In the genomic region with DNA sequence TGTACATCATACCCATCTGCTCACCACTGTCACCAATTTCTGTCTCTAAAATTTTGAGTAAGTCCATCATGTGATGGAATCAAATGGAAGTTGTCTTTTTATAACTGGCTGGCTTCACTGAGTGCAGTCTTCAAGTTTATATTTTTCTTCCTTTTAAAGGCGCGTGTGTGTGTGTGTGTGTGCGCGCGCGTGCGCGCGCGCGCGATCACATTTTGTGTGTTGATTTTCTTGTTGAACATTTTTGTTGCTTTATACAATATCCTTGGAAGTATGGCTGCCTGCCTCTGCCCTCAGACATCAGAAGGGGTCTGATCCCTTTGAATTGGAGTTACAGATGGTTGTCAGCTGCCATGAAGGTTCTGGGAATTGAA, we compare ENCODE assay signal across 8 mouse cellular contexts. TPM values are rescaled to one million over a fixed set of nuclear protein-coding genes. Genes with fewer than 3 reads are reported as not detected.
DNase-seq lines count a peak whose midpoint lies in the region; ATAC-seq and TF ChIP-seq lines count a peak whose summit lies in the region.

No protein-coding gene starts in this region.

- no peak overlapping the region for H3K27ac ChIP-seq in cerebellum, adult 2 months (ENCODE audit: insufficient read depth, low read length)
- peak overlapping the region; percentile 97; the same call in 1 of the 2 replicates for H3K27ac ChIP-seq in lung, postnatal 0 days (ENCODE audit: low read length)
- peak overlapping the region; percentile 97 for H3K27ac ChIP-seq in hindbrain, postnatal 0 days

- H3K4me1 ChIP-seq in cerebellum, adult 2 months (ENCODE audit: control insufficient read depth, insufficient read depth, low read length), result no peaks in the 10 kb centered on the region
- H3K4me1 ChIP-seq in lung, postnatal 0 days (ENCODE audit: insufficient read depth, low read depth, low read length), result peaks cover 6% of the 10 kb centered on the region; the same call in 1 of the 2 replicates
- H3K4me1 ChIP-seq in hindbrain, postnatal 0 days (ENCODE audit: insufficient read depth, low read length), result no peaks in the 10 kb centered on the region

- peak overlapping the region; percentile 78 for H3K4me2 ChIP-seq in lung, postnatal 0 days (replicated peaks; ENCODE audit: low read depth, low read length)
- H3K4me2 ChIP-seq in hindbrain, postnatal 0 days (ENCODE audit: low read depth, low read length), result peak overlapping the region; percentile 76
- H3K4me2 ChIP-seq in myocyte (ENCODE audit: low read depth), result peak overlapping the region; percentile 94

- H3K4me3 ChIP-seq in cerebellum, adult 2 months (replicated peaks; ENCODE audit: insufficient read depth, low read depth, low read length), result peak overlapping the region; percentile 93
- H3K4me3 ChIP-seq in lung, postnatal 0 days (ENCODE audit: low read depth, low read length), result peak overlapping the region; percentile 94
- H3K4me3 ChIP-seq in hindbrain, postnatal 0 days (ENCODE audit: low read length), result peak overlapping the region; percentile 87
- H3K4me3 ChIP-seq in myocyte, result peak overlapping the region; percentile 74

- H3ac ChIP-seq in myocyte (ENCODE audit: control insufficient read depth, insufficient read length), result peak overlapping the region; percentile 32

- no peaks in the 10 kb centered on the region for H3K9me3 ChIP-seq in lung, postnatal 0 days (ENCODE audit: low read length)
- no peaks in the 10 kb centered on the region for H3K9me3 ChIP-seq in hindbrain, postnatal 0 days (ENCODE audit: low read length)

- TF ChIP-seq POLR2A in cerebellum, adult 2 months (IDR thresholded peaks at IDR 0.05; ENCODE audit: borderline replicate concordance, insufficient read depth, low read length), result no peak
- TF ChIP-seq POLR2A in myocyte (IDR thresholded peaks at IDR 0.05; ENCODE audit: insufficient read length, low read depth), result no peak

- DNase-seq in cerebellum, adult 2 months, result peak; percentile 17 to 25
- no peak for DNase-seq in cerebellum, postnatal 4 days (ENCODE audit: low spot score in 2 of 2)
- DNase-seq in lung, postnatal 0 days (ENCODE audit: low spot score), result no peak
- DNase-seq in lung, postnatal 10 days, result no peak
- peak; percentile 28 for DNase-seq in hindbrain, postnatal 0 days (ENCODE audit: low spot score)
- DNase-seq in urinary bladder, postnatal 14 days (ENCODE audit: low spot score), result no peak
- no peak for DNase-seq in thymus, postnatal 36 days

- peaks cover 23% of the 10 kb centered on the region for H3K79me2 ChIP-seq in myocyte (ENCODE audit: control insufficient read depth, insufficient read depth)

- TF ChIP-seq CTCF in cerebellum, adult 2 months (IDR thresholded peaks at IDR 0.05; ENCODE audit: borderline replicate concordance, insufficient read depth, low read depth, low read length), result no peak
- TF ChIP-seq CTCF in lung, postnatal 0 days (IDR thresholded peaks at IDR 0.05), result no peak
- TF ChIP-seq CTCF in hindbrain, postnatal 0 days (IDR thresholded peaks at IDR 0.05; ENCODE audit: low read depth), result no peak

- no peaks in the 10 kb centered on the region for H3K27me3 ChIP-seq in cerebellum, adult 2 months (ENCODE audit: control insufficient read depth, insufficient read depth, low read length)
- H3K27me3 ChIP-seq in lung, postnatal 0 days (replicated peaks; ENCODE audit: insufficient read depth, low read length), result no peaks in the 10 kb centered on the region
- no peaks in the 10 kb centered on the region for H3K27me3 ChIP-seq in hindbrain, postnatal 0 days (ENCODE audit: insufficient read depth, low read length)
- peaks cover 5% of the 10 kb centered on the region for H3K27me3 ChIP-seq in myocyte (ENCODE audit: control insufficient read depth, insufficient read depth, insufficient read length)

- ATAC-seq in lung, postnatal 0 days, result no peak
- no peak for ATAC-seq in hindbrain, postnatal 0 days

- H3K9ac ChIP-seq in lung, postnatal 0 days (replicated peaks; ENCODE audit: low read depth), result peak overlapping the region; percentile 99
- H3K9ac ChIP-seq in hindbrain, postnatal 0 days (replicated peaks; ENCODE audit: low read length), result peak overlapping the region; percentile 97

- TF ChIP-seq EP300 in lung, postnatal 0 days (IDR thresholded peaks at IDR 0.05), result no peak

- peaks cover 4% of the 10 kb centered on the region for H3K36me3 ChIP-seq in lung, postnatal 0 days (ENCODE audit: insufficient read depth, low read length)
- peaks cover 12% of the 10 kb centered on the region; the same call in 1 of the 2 replicates for H3K36me3 ChIP-seq in hindbrain, postnatal 0 days (ENCODE audit: insufficient read depth, low read length)
- H3K36me3 ChIP-seq in myocyte (ENCODE audit: control insufficient read depth, insufficient read depth), result peaks cover 22% of the 10 kb centered on the region

- 66% methylated on average over 12 of the region's 12 CpGs for WGBS in cerebellum, adult 2 months
- WGBS in lung, postnatal 0 days, result 51% methylated on average over 12 of the region's 12 CpGs
- 52% methylated on average over 12 of the region's 12 CpGs for WGBS in hindbrain, postnatal 0 days

TF ChIP-seq in myocyte, 11 proteins besides CTCF, POLR2A, EP300 and RAD21:
- no peak for TF ChIP-seq E2F4 (IDR thresholded peaks at IDR 0.05; ENCODE audit: insufficient read depth)
- no peak for TF ChIP-seq TCF12 (IDR thresholded peaks at IDR 0.05; ENCODE audit: insufficient read depth, poor library complexity, severe bottlenecking)
- TF ChIP-seq TCF3 (IDR thresholded peaks at IDR 0.05; ENCODE audit: insufficient read length, low read depth), result no peak
- no peak for TF ChIP-seq USF1 (IDR thresholded peaks at IDR 0.05; ENCODE audit: low read depth)
- TF ChIP-seq MAX (IDR thresholded peaks at IDR 0.05; ENCODE audit: low read depth), result no peak
- TF ChIP-seq CEBPB (IDR thresholded peaks at IDR 0.05; ENCODE audit: insufficient read depth, poor library complexity, severe bottlenecking), result no peak
- no peak for TF ChIP-seq POLR2AphosphoS2 (IDR thresholded peaks at IDR 0.05; ENCODE audit: insufficient read length, low read depth)
- no peak for TF ChIP-seq MYOD1 (IDR thresholded peaks at IDR 0.05; ENCODE audit: control insufficient read depth in 1 of 3, insufficient read length in 2 of 3, low read depth in 2 of 3)
- no peak for TF ChIP-seq REST (IDR thresholded peaks at IDR 0.05; ENCODE audit: insufficient read depth, insufficient read length)

RNA-seq across cellular contexts. Expression of gene Rps6, which starts 0.8 kb away (rescaled TPM):
- 691 and 755 TPM in 2 replicates for polyA plus RNA-seq in cerebellum, adult 2 months (2012; rRNA removed)
- polyA plus RNA-seq in lung, postnatal 0 days (2015; fragmentation: Nextera tagmentation; extraction: Ambion mirVana), result 491 and 498 TPM in 2 replicates
- total RNA-seq in hindbrain, postnatal 0 days (2014; rRNA removed), result 805 and 881 TPM in 2 replicates
- 338 and 363 TPM in 2 replicates for polyA plus RNA-seq in hindbrain, postnatal 0 days (2015; fragmentation: Nextera tagmentation; extraction: Ambion mirVana)
- 2,131 TPM for polyA plus RNA-seq in myocyte (2012; fragmentation: generic; extraction: Trizol)

RNA-seq across cellular contexts. Expression of gene Acer2, which starts 16.1 kb away (rescaled TPM):
- 6.2 and 6.7 TPM in 2 replicates for polyA plus RNA-seq in cerebellum, adult 2 months (2012; rRNA removed)
- polyA plus RNA-seq in lung, postnatal 0 days (2015; fragmentation: Nextera tagmentation; extraction: Ambion mirVana), result 53.8 and 92.9 TPM in 2 replicates
- 8.7 and 9.6 TPM in 2 replicates for total RNA-seq in hindbrain, postnatal 0 days (2014; rRNA removed)
- polyA plus RNA-seq in hindbrain, postnatal 0 days (2015; fragmentation: Nextera tagmentation; extraction: Ambion mirVana), result 8.9 and 9.5 TPM in 2 replicates
- polyA plus RNA-seq in myocyte (2012; fragmentation: generic; extraction: Trizol), result 0.01 TPM

Comparison
In these comparisons a context has a peak if more than half of its experiments do, and no peak if none do; other contexts are left out.
1. DNase-seq: peak in cerebellum, adult 2 months (2 of 2) and hindbrain, postnatal 0 days (single experiment); none in cerebellum, postnatal 4 days (0 of 2), lung, postnatal 0 days (single experiment), lung, postnatal 10 days (single experiment), urinary bladder, postnatal 14 days (single experiment) and thymus, postnatal 36 days (0 of 2).
2. Peak in every context shown above with its lines, with median percentiles within 50 percentile points of each other: H3K4me3 ChIP-seq and H3K4me2 ChIP-seq.